Mouse (Mus musculus) C2C12 (cell line): ENCODE measurements around the gene Oas1g.

Source experiments
- CTCF ChIP-seq: IDR thresholded peaks from one replicate; pipeline ENCODE4 v1.5.1; 2011; ENCODE audit not compliant: control insufficient read depth, insufficient read depth, insufficient read length
- FOSL1 ChIP-seq: IDR thresholded peaks from one replicate; pipeline ENCODE4 v1.8.0; 2011; ENCODE audit warnings: mild to moderate bottlenecking, low read length; ENCODE audit not compliant: poor library complexity, insufficient read depth, severe bottlenecking
- MYOD1 ChIP-seq: IDR thresholded peaks from one replicate; pipeline ENCODE4 v1.6.1; 2011; ENCODE audit warnings: low read depth; ENCODE audit not compliant: control insufficient read depth, insufficient read length
- USF1 ChIP-seq: IDR thresholded peaks from one replicate; pipeline ENCODE4 v1.6.1; 2011; ENCODE audit warnings: low read depth, mild to moderate bottlenecking, control low read depth, moderate library complexity

- TF ChIP-seq CTCF (no peak), FOSL1 (no peak), MYOD1 (no peak), USF1 (no peak)
Measured at GRCm38 (mm10) chr5:120849601-120850136, 37.7 kb downstream of the Oas1g start.
